Mouse (Mus musculus): ENCODE results near the gene Esrrg.

DNA sequence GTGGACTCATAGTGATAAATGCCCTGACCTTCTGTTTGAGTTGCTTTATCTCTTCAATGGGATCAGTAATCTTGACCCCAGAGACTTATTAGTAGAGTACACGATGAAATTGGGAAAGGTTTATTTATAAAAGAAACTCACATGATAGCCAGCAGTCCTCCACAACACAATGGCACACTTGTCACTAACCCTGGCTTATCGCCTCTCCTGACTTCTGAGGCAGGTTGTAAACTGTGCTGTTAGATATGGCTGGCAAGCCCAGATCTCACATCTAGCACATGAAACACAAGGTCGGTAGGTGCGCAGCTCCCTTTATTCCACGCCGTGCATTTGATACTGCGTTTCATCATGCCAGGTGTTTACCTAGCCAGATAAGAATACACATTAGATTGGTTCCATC lies 288.3 kb downstream of the Esrrg start:
- TF ChIP-seq CTCF (IDR thresholded peaks at IDR 0.05; ENCODE audit: borderline replicate concordance, insufficient read depth, low read length), result no peak
- no peak for TF ChIP-seq POLR2A (IDR thresholded peaks at IDR 0.05; ENCODE audit: low read depth, low read length)

All from embryonic fibroblast, embryonic 13.5 days (primary cell).